Mouse (Mus musculus): ENCODE measurements around the gene Hhatl.

GRCm38 (mm10) chr9:121794972-121795539 is 2.7 kb upstream of the Hhatl start:
- TF ChIP-seq ZC3H11A (IDR thresholded peaks at IDR 0.05; ENCODE audit: borderline replicate concordance, low read depth, low read length) (no peak), HCFC1 (IDR thresholded peaks at IDR 0.05; ENCODE audit: borderline replicate concordance, insufficient read depth, low read length) (no peak), CHD2 (IDR thresholded peaks at IDR 0.05; ENCODE audit: low read depth, low read length) (no peak), ZNF384 (IDR thresholded peaks at IDR 0.05; ENCODE audit: low read depth, low read length) (no peak), MAFK (IDR thresholded peaks at IDR 0.05; ENCODE audit: insufficient read depth, low read depth, low read length) (no peak)
